Mouse (Mus musculus) heart, postnatal 10 days (tissue): Measurements from ENCODE around the gene Hist1h3e. TPM values are rescaled to one million over a fixed set of nuclear protein-coding genes. Genes with fewer than 3 reads are reported as not detected.
"Not testable (repeated sequence)": the region's sequence is repeated elsewhere in the genome, so short reads cannot be mapped to it uniquely, and the experiment has no call there.

ENCODE experiments used
- DNase-seq, 2 experiments: peaks; one replicate each; pipeline ENCODE4 v3.0.0; 2021
- intact Hi-C: fragments of 180-260 bp; cut with DNase I; formaldehyde crosslinking; loops from one replicate; pipeline ENCODE4 v1.15.1; 2025
- total RNA-seq, 2 experiments: library from RNA; stranded (reverse); gene quantifications; 2 replicates each; pipeline ENCODE4 v1.2.3; 2021

Gene Hist1h3e
- total RNA-seq, 2 experiments from 2014 or later = 125 to 161 TPM

GRCm38 (mm10) chr13:23584331-23584730 lies 22.2 kb upstream of the Hist1h3e start:
- no peak for DNase-seq
- intact Hi-C loops = loop anchor here (5.0 kb wide), 3 partner anchors 52 to 1542 kb away; partner anchors contain the start of genes Hist1h2af, Hist1h2ag, Hist1h2bj and Hist1h4h

- intact Hi-C loops = loop anchor here (5.0 kb wide), 3 partner anchors 51 to 1541 kb away; partner anchors contain the start of genes Hist1h2af, Hist1h2ag, Hist1h2bj and Hist1h4h
- DNase-seq = no peak
These were observed 21.4 kb upstream of the Hist1h3e start for GRCm38 (mm10) chr13:23583387-23584068.

- intact Hi-C loops = loop anchor here (5.0 kb wide), 3 partner anchors 50 to 1540 kb away; partner anchors contain the start of genes Hist1h2af, Hist1h2ag, Hist1h2bj and Hist1h4h
These were observed 20.3 kb upstream of the Hist1h3e start for GRCm38 (mm10) chr13:23582219-23583056.

DNA sequence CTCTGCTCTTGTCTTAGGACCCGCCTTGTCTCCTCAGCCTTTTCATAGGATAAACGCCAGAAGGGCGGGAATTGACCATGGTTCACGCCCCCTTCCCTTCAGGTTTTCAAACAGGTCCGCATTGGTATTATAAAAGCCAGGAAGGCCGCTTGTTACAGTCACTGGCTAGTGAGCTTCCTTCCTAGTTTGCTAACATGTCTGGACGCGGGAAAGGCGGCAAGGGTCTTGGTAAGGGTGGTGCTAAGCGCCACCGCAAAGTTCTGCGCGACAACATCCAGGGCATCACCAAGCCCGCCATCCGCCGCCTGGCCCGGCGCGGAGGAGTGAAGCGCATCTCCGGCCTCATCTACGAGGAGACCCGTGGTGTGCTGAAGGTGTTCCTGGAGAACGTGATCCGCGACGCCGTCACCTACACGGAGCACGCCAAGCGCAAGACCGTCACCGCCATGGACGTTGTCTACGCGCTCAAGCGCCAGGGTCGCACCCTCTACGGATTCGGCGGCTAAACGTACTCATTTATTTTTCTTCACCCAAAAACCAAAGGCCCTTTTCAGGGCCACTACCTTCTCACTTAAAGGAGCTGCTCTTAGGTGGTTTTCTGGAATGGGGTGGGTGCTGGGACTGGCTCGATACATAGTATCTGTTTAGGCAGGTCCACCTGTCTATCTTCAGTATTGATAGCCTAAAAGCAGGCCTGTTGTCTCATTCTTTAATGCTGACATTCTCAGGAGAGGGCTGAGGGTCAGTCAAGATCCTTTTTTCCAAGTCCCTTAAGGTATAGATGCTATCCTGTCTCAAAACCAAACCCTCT lies 19.4 kb upstream of the Hist1h3e start, which contains the start of gene Hist1h4d:
Gene Hist1h4d, plus strand, starts transcription at position 191 of the 811 bp plus-strand sequence.
- intact Hi-C loops = loop anchor here (5.0 kb wide), 3 partner anchors 49 to 1539 kb away; partner anchors contain the start of genes Hist1h2af, Hist1h2ag, Hist1h2bj and Hist1h4h
- peak; percentile 98 to 99 for DNase-seq

More at GRCm38 (mm10) chr13:23582219-23583056, 20.3 kb upstream of the Hist1h3e start:
- DNase-seq = no peak

- DNase-seq = no peak
- intact Hi-C loops = no loop called here
These were observed 15.7 kb upstream of the Hist1h3e start for GRCm38 (mm10) chr13:23577835-23578234.

DNA sequence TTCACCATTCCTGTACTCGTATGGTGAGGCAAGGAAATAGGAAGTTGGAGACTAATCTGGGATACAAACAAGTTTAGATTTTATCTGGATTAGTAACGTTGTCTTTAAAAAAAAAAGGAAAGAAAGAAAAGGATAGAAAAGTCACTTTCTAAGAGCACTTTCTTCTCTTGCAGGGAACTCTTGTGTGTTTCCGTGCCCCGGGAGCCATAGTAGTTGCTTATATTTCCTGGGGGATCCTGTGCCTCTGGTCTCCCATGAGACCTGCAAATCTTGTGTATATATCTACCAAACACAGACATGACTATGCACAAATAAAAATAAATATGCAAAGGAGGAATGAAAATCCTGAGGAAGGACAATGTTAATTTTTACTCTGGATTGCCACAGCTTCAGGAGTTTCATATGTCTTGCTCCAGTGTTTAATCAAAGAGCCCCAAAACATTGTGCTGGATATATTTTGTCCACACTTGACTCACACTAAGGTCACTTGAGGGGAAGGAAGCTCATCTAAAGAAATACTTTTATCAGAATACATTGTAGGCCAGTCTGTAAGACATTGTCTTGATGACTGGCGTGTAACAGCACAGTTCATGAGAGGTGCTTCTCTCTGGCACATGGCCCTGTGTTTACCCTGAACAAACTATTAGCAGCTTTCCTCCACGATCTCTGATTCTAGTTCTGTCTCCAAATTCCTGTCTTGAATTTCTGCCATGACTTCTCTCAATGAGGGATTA lies 14.9 kb upstream of the Hist1h3e start:
- no peak for DNase-seq
- intact Hi-C loops = no loop called here

GRCm38 (mm10) chr13:23576351-23576881 lies 14.2 kb upstream of the Hist1h3e start:
- intact Hi-C loops = no loop called here
- no peak for DNase-seq

DNA sequence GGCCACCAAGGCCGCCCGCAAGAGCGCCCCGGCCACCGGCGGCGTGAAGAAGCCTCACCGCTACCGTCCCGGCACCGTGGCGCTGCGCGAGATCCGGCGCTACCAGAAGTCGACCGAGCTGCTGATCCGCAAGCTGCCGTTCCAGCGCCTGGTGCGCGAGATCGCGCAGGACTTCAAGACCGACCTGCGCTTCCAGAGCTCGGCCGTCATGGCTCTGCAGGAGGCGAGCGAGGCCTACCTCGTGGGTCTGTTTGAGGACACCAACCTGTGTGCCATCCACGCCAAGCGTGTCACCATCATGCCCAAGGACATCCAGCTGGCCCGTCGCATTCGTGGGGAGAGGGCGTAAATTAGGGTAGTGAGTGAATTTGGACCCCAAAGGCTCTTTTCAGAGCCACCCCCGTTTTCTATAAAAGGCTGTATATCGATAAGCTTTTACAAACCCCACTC lies 13.7 kb upstream of the Hist1h3e start:
- DNase-seq, intact Hi-C loops: not testable (repeated sequence)

DNA sequence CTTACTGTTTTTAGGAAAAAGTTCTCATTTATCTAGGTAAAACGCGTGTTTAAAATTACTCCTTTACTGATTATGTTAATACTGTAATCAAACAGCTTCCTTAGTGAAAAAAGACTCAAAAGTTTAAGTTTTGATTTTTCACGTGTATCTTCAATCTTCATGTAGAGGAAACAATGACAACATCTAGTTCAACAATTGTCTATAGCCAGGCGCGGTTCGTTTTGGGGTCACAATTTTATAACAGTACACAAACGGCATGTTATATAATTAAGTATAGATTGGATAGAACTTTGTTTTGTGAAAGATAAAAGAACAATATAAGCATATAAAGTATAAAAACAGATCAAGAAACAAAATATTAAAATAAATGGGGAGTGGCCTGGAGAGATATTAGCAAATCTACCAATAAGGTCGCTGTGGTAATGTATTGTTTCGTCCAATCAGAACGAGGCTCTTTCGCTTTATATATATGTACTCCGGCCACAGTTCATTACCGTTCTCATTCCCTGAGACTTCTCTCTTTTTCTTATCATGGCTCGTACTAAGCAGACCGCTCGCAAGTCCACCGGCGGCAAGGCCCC lies 13.2 kb upstream of the Hist1h3e start, which contains the start of gene Hist1h3d:
Gene Hist1h3d, plus strand, starts transcription at position 493 of the 581 bp plus-strand sequence.
- intact Hi-C loops = no loop called here
- peak; percentile 73 to 74 for DNase-seq

DNA sequence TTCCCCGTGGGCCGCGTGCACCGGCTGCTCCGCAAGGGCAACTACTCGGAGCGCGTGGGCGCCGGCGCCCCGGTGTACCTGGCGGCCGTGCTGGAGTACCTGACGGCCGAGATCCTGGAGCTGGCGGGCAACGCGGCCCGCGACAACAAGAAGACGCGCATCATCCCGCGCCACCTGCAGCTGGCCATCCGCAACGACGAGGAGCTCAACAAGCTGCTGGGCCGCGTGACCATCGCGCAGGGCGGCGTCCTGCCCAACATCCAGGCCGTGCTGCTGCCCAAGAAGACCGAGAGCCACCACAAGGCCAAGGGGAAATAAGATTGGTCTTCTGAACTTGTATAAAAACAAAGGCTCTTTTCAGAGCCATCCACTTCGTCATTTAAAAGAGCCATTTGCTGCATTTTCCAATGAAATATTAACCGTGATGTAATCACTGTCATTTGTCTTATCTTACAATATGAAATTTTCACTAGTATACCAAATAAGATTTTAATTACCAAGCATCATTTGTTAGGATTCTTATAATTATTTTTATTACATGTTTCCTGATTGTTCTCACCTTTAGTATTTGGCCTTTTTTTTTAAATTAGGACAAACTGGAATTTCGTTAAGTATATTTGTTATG lies 12.5 kb upstream of the Hist1h3e start:
- DNase-seq = not testable (repeated sequence)
- intact Hi-C loops = loop anchor here (1.0 kb wide), 1 partner anchor 47 kb away; the partner anchor contains the start of gene Hist1h2be

- peak; percentile 91 to 92 for DNase-seq
These were observed 11.8 kb upstream of the Hist1h3e start, which contains the start of the genes Hist1h2bf and Hist1h2ad for GRCm38 (mm10) chr13:23573898-23574524. Hist1h2bf (minus strand) TSS chr13:23574196. Hist1h2ad (plus strand) TSS chr13:23574381.

GRCm38 (mm10) chr13:23573034-23573897 lies 11.1 kb upstream of the Hist1h3e start:
- intact Hi-C loops, DNase-seq: not testable (repeated sequence)

More at GRCm38 (mm10) chr13:23573898-23574524, 11.8 kb upstream of the Hist1h3e start, which contains the start of the genes Hist1h2bf and Hist1h2ad:
- intact Hi-C loops = loop anchor here (1.0 kb wide), 1 partner anchor 47 kb away; the partner anchor contains the start of gene Hist1h2be

DNA sequence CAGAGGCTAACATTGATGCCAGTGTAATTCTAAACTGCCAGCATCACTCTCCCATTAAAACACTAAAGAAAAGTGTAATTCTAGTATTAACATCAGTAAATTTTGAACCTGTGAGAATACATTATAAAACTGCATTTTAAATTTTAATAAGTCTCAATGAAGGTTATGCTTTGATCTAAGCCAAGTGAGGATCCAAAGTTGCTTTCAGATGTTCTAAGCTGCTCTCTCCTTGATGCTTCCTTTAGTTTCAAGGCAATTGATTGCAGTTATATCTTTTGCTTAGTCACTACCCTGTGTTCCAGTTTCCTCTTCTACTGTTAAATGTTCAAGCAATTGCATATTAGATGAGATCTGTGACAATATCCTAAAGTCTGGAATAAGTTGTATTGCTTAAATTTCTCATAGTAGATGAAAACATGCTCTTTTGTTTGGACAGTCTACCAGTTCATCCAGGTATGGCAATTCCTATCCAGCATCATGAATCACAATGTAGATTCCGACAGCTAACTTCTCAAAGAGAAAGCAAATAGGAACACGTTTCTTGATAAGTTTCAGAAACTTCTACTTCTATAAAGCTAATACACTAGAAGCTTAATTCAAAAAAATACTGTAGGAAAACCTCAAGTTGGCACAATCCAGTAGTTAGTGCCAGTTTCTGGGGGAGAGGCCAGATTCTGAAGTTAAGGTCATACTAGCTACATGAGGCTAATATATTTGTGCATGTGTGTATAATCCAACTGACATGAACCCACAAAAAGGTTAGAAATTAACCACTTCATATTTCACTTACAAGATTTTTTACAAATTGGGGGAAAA lies 10.3 kb upstream of the Hist1h3e start:
- no peak for DNase-seq
- intact Hi-C loops = no loop called here

GRCm38 (mm10) chr13:23571504-23572217 lies 9.5 kb upstream of the Hist1h3e start:
- DNase-seq, intact Hi-C loops: not testable (repeated sequence)

DNA sequence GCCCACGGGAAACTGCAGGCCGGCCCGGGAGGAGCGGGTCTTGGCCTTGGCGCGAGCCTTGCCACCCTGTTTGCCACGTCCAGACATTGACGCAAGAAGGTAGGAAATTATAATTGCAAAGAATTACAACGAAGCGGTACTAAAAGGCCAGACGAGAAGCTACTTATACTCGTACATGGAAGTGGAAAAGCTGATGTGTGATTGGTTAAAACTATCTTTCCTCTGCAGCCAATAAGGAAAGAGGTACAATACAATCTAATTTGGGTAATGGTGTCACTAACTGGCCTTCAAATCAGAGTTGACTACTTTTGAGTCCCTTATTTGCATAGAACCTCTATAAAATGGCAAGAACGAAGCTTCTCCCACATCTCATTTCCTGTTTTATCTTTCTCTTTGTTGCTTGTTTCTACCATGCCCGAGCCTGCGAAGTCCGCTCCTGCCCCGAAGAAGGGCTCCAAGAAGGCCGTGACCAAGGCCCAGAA lies 8.9 kb upstream of the Hist1h3e start, which contains the start of the genes Hist1h2ae and Hist1h2bg:
Gene Hist1h2ae, minus strand, starts transcription at position 199 of the 482 bp plus-strand sequence.
Gene Hist1h2bg, plus strand, starts transcription at position 375 of the 482 bp plus-strand sequence.
- intact Hi-C loops = no loop called here
- DNase-seq = peak; percentile 81 to 82
